23 mouse cellular contexts compared by ENCODE assay signal in genomic region chr8:114911031-114911580, GRCm38 (mm10).
DNase-seq lines count a peak whose midpoint lies in the region; ATAC-seq and TF ChIP-seq lines count a peak whose summit lies in the region.
"Had no signal": no experiment of that assay in that cellular context is flagged by ENCODE, and none has a peak within 500 bp of the region (broad histone marks: within the 10 kb centered on the region; RNA-seq: fewer than 3 reads in every experiment).

No protein-coding gene starts in this region.

- no peaks in the 10 kb centered on the region for H3K9me3 ChIP-seq in forebrain, embryonic 12.5 days
- H3K9me3 ChIP-seq in forebrain, embryonic 11.5 days (ENCODE audit: control insufficient read depth, low read length) = no peaks in the 10 kb centered on the region
- H3K9me3 ChIP-seq in hindbrain, embryonic 13.5 days = no peaks in the 10 kb centered on the region
- H3K9me3 ChIP-seq in midbrain, embryonic 16.5 days (replicated peaks; ENCODE audit: control insufficient read depth, low read length, poor library complexity, severe bottlenecking) = no peaks in the 10 kb centered on the region

- no peak for TF ChIP-seq POLR2A in brain, embryonic 14.5 days (IDR thresholded peaks at IDR 0.05; ENCODE audit: borderline replicate concordance, extremely low read depth, insufficient read depth, insufficient read length, poor library complexity, severe bottlenecking)

- H3K27ac ChIP-seq in forebrain, embryonic 12.5 days = no peak overlapping the region
- H3K27ac ChIP-seq in forebrain, embryonic 11.5 days (ENCODE audit: low read depth, low read length) = no peak overlapping the region
- 0 out of 2 replicates have a peak overlapping the region, but pooled peaks have one; percentile 44 for H3K27ac ChIP-seq in hindbrain, embryonic 13.5 days
- H3K27ac ChIP-seq in midbrain, embryonic 16.5 days (ENCODE audit: low read length) = no peak overlapping the region
- H3K27ac ChIP-seq: left cerebral cortex, adult 2 months had no signal

- H3K4me2 ChIP-seq in forebrain, embryonic 12.5 days = peak overlapping the region; percentile 33
- no peak overlapping the region for H3K4me2 ChIP-seq in forebrain, embryonic 11.5 days (ENCODE audit: low read depth, low read length, severe bottlenecking)
- H3K4me2 ChIP-seq in hindbrain, embryonic 13.5 days = peak overlapping the region; percentile 46
- H3K4me2 ChIP-seq in midbrain, embryonic 16.5 days (ENCODE audit: low read length) = peak overlapping the region; percentile 43
- H3K4me2 ChIP-seq: liver, embryonic 11.5 days had no signal

- peaks cover 32% of the 10 kb centered on the region for H3K4me1 ChIP-seq in forebrain, embryonic 12.5 days
- peaks cover 2% of the 10 kb centered on the region; the same call in 1 of the 2 replicates for H3K4me1 ChIP-seq in forebrain, embryonic 11.5 days (replicated peaks; ENCODE audit: control insufficient read depth, insufficient read depth, low read length)
- peaks cover 29% of the 10 kb centered on the region for H3K4me1 ChIP-seq in hindbrain, embryonic 13.5 days (replicated peaks)
- peaks cover 9% of the 10 kb centered on the region; the same call in 1 of the 2 replicates for H3K4me1 ChIP-seq in midbrain, embryonic 16.5 days (ENCODE audit: control insufficient read depth, insufficient read depth, low read length)

- TF ChIP-seq CTCF in brain, embryonic 14.5 days (IDR thresholded peaks at IDR 0.05; ENCODE audit: borderline replicate concordance, extremely low read depth, insufficient read depth, insufficient read length) = no peak

- no peak for DNase-seq in forebrain, embryonic 11.5 days (ENCODE audit: low spot score)
- DNase-seq in brain, embryonic 14.5 days (ENCODE audit: low read depth) = peak; percentile 59
- no peak for DNase-seq in lung, postnatal 14 days
- DNase-seq in left cerebral cortex, adult 9 months (ENCODE audit: low spot score in 2 of 2) = no peak
- DNase-seq in lung, adult 18-20 months = no peak
- DNase-seq: adrenal gland, adult 8-10 months; cerebellum, postnatal 14 days; embryo, embryonic 11 days; gastrocnemius, postnatal 36 days; kidney, postnatal 4 days; layer of hippocampus, adult 9-11 months; lung, adult 2 months; lung, postnatal 36 days; right cerebral cortex, postnatal 14 days; spleen, adult 18-20 months; thymus, postnatal 4 days had no signal

- no peaks in the 10 kb centered on the region for H3K36me3 ChIP-seq in forebrain, embryonic 12.5 days (replicated peaks)
- no peaks in the 10 kb centered on the region for H3K36me3 ChIP-seq in forebrain, embryonic 11.5 days (ENCODE audit: control insufficient read depth, insufficient read depth, low read length)
- no peaks in the 10 kb centered on the region for H3K36me3 ChIP-seq in hindbrain, embryonic 13.5 days
- no peaks in the 10 kb centered on the region for H3K36me3 ChIP-seq in midbrain, embryonic 16.5 days (ENCODE audit: control insufficient read depth, insufficient read depth, low read length)

- no peak for ATAC-seq in forebrain, embryonic 12.5 days (ENCODE audit: low FRiP score)
- no peak for ATAC-seq in forebrain, embryonic 11.5 days (replicated peaks; ENCODE audit: low FRiP score)
- no peak for ATAC-seq in hindbrain, embryonic 13.5 days (ENCODE audit: low FRiP score)
- ATAC-seq in midbrain, embryonic 16.5 days = peak; percentile 48; the same call in 1 of the 2 replicates
- ATAC-seq: CD4-positive, CD25-positive, alpha-beta regulatory T cell, adult 4 months; Patski had no signal

- H3K9ac ChIP-seq in forebrain, embryonic 12.5 days = no peak overlapping the region
- H3K9ac ChIP-seq in forebrain, embryonic 11.5 days (ENCODE audit: low read length) = no peak overlapping the region
- H3K9ac ChIP-seq in hindbrain, embryonic 13.5 days = no peak overlapping the region; the same call in 1 of the 2 replicates
- H3K9ac ChIP-seq in midbrain, embryonic 16.5 days (ENCODE audit: low read depth, low read length) = 0 out of 2 replicates have a peak overlapping the region, but pooled peaks have one; percentile 32

- H3K27me3 ChIP-seq in forebrain, embryonic 12.5 days = peaks cover 27% of the 10 kb centered on the region
- no peaks in the 10 kb centered on the region for H3K27me3 ChIP-seq in forebrain, embryonic 11.5 days (ENCODE audit: control insufficient read depth, insufficient read depth, low read length)
- no peaks in the 10 kb centered on the region; the same call in 1 of the 2 replicates for H3K27me3 ChIP-seq in hindbrain, embryonic 13.5 days
- no peaks in the 10 kb centered on the region; the same call in none of the 2 replicates for H3K27me3 ChIP-seq in midbrain, embryonic 16.5 days (ENCODE audit: control insufficient read depth, insufficient read depth, low read depth, low read length)
- H3K27me3 ChIP-seq: Patski had no signal

- 49% methylated on average over 17 of the region's 17 CpGs for WGBS in forebrain, embryonic 12.5 days
- 65% methylated on average over 17 of the region's 17 CpGs for WGBS in forebrain, embryonic 11.5 days
- WGBS in hindbrain, embryonic 13.5 days = 27% methylated on average over 17 of the region's 17 CpGs
- 20% methylated on average over 17 of the region's 17 CpGs for WGBS in midbrain, embryonic 16.5 days

- H3K4me3 ChIP-seq in forebrain, embryonic 12.5 days (replicated peaks) = no peak overlapping the region
- H3K4me3 ChIP-seq in forebrain, embryonic 11.5 days (ENCODE audit: low read depth, low read length) = no peak overlapping the region
- no peak overlapping the region for H3K4me3 ChIP-seq in hindbrain, embryonic 13.5 days
- H3K4me3 ChIP-seq in midbrain, embryonic 16.5 days (ENCODE audit: low read depth, low read length) = peak overlapping the region; percentile 8; the same call in 1 of the 2 replicates
- H3K4me3 ChIP-seq: left cerebral cortex, adult 2 months had no signal
